Mouse (Mus musculus) forebrain, embryonic 16.5 days (tissue): ENCODE results near the gene Gm10842. TPM values are rescaled to one million over a fixed set of nuclear protein-coding genes. Genes with fewer than 3 reads are reported as not detected.
"Not testable (repeated sequence)": the region's sequence is repeated elsewhere in the genome, so short reads cannot be mapped to it uniquely, and the experiment has no call there.

Source experiments
- ATAC-seq: fragments of 200-750 bp; cut with Nextera tagmentation; 2 replicates; pipeline ENCODE4 v1.8.0; 2017; ENCODE audit warnings: mild to moderate bottlenecking, moderate library complexity
- H3K27ac ChIP-seq: fragments of 300-500 bp; sonication (generic); 2 replicates; pipeline ENCODE4 v1.5.1; 2014; ENCODE audit warnings: low read length, control low read depth
- H3K27me3 ChIP-seq: fragments of 300-500 bp; sonication (generic); replicated peaks from 2 replicates; pipeline ENCODE4 v1.6.1; 2014; ENCODE audit warnings: low read length; ENCODE audit not compliant: control insufficient read depth, insufficient read depth
- H3K36me3 ChIP-seq: fragments of 300-500 bp; sonication (generic); 2 replicates; pipeline ENCODE4 v1.6.1; 2014; ENCODE audit not compliant: control insufficient read depth, insufficient read depth
- H3K4me1 ChIP-seq: fragments of 300-500 bp; sonication (generic); replicated peaks from 2 replicates; pipeline ENCODE4 v1.6.1; 2014; ENCODE audit warnings: low read length; ENCODE audit not compliant: control insufficient read depth, insufficient read depth
- H3K4me2 ChIP-seq: fragments of 300-500 bp; sonication (generic); 2 replicates; pipeline ENCODE4 v1.6.1; 2014; ENCODE audit warnings: mild to moderate bottlenecking, low read length, control low read depth
- H3K4me3 ChIP-seq: fragments of 300-500 bp; sonication (generic); replicated peaks from 2 replicates; pipeline ENCODE4 v1.5.1; 2014; ENCODE audit warnings: mild to moderate bottlenecking, low read length, control low read depth
- H3K9ac ChIP-seq: fragments of 300-500 bp; sonication (generic); replicated peaks from 2 replicates; pipeline ENCODE4 v1.6.1; 2014; ENCODE audit warnings: low read depth, low read length, control low read depth
- H3K9me3 ChIP-seq: fragments of 300-500 bp; sonication (generic); 2 replicates; pipeline ENCODE4 v1.6.1; 2016; ENCODE audit warnings: low read length; ENCODE audit not compliant: control insufficient read depth
- WGBS: fragments of 180-500 bp; shearing (Covaris S2); extraction: QIAGEN DNeasy Blood & Tissue Kit; methylation state at CpG from one replicate; pipeline ENCODE4 v1.1.7; 2014; 5-methylcytosine and 5-hydroxymethylcytosine counted together
- polyA plus RNA-seq: library from polyadenylated mRNA; unstranded; fragments of >200 nt; fragmentation: Nextera tagmentation; extraction: Ambion mirVana; gene quantifications from 2 replicates; pipeline ENCODE4 v1.2.1, GENCODE M21; 2015

Gene Gm10842
- polyA plus RNA-seq: not detected in 2 replicates

GRCm38 (mm10) chr11:105146593-105146992 lies at the start of gene Gm10842:
TSS of gene Gm10842 (plus strand) at chr11:105146893.
- Histone ChIP-seq H3K27ac (no peak within 1 kb of the TSS), H3K4me3 (no peak within 1 kb of the TSS), H3K9me3 (no peaks in the 10 kb centered on the region), H3K27me3 (no peaks in the 10 kb centered on the region), H3K4me2 (no peak within 1 kb of the TSS), H3K4me1 (0 out of 2 replicates have a peak, but pooled peaks cover 3% of the 10 kb centered on the region), H3K36me3 (no peaks in the 10 kb centered on the region), H3K9ac (no peak within 1 kb of the TSS)
- 81% methylated on average over 3 of the region's 3 CpGs for WGBS
- no peak for ATAC-seq

- not testable (repeated sequence) for ATAC-seq, H3K27ac ChIP-seq, H3K9me3 ChIP-seq, H3K4me2 ChIP-seq, H3K9ac ChIP-seq, H3K4me3 ChIP-seq, H3K4me1 ChIP-seq, H3K36me3 ChIP-seq, H3K27me3 ChIP-seq
- 77% methylated on average over 18 of the region's 22 CpGs for WGBS
Measured at GRCm38 (mm10) chr11:105112448-105112847, 34.2 kb upstream of the Gm10842 start.

- ATAC-seq: no peak
Measured at GRCm38 (mm10) chr11:105117814-105118213, 28.9 kb upstream of the Gm10842 start.

GRCm38 (mm10) chr11:105120551-105121061 lies 26.1 kb upstream of the Gm10842 start:
- H3K9me3 ChIP-seq: 0 out of 2 replicates have a peak, but pooled peaks cover 3% of the 10 kb centered on the region
- no peaks in the 10 kb centered on the region for H3K36me3 ChIP-seq
- no peak overlapping the region for H3K4me3 ChIP-seq
- H3K4me2 ChIP-seq: no peak overlapping the region
- no peaks in the 10 kb centered on the region for H3K27me3 ChIP-seq
- H3K4me1 ChIP-seq: no peaks in the 10 kb centered on the region
- no peak for ATAC-seq
- no peak overlapping the region for H3K27ac ChIP-seq
- 19% methylated on average over 4 of the region's 4 CpGs for WGBS
- H3K9ac ChIP-seq: no peak overlapping the region

More at GRCm38 (mm10) chr11:105117814-105118213, 28.9 kb upstream of the Gm10842 start:
- Histone ChIP-seq H3K27me3 (no peaks in the 10 kb centered on the region), H3K4me3 (no peak overlapping the region), H3K9ac (no peak overlapping the region), H3K4me2 (no peak overlapping the region), H3K27ac (no peak overlapping the region), H3K36me3 (no peaks in the 10 kb centered on the region), H3K9me3 (no peaks in the 10 kb centered on the region), H3K4me1 (no peaks in the 10 kb centered on the region)
- 91% methylated on average over 7 of the region's 7 CpGs for WGBS

GRCm38 (mm10) chr11:105121792-105122191 lies 24.9 kb upstream of the Gm10842 start:
- not testable (repeated sequence) for H3K36me3 ChIP-seq, H3K4me3 ChIP-seq, H3K9me3 ChIP-seq, H3K4me1 ChIP-seq, H3K27me3 ChIP-seq, ATAC-seq, H3K9ac ChIP-seq, H3K27ac ChIP-seq, H3K4me2 ChIP-seq
- WGBS: 82% methylated on average over 5 of the region's 5 CpGs

GRCm38 (mm10) chr11:105123986-105124385 lies 22.7 kb upstream of the Gm10842 start:
- Histone ChIP-seq H3K27ac (no peak overlapping the region), H3K27me3 (no peaks in the 10 kb centered on the region), H3K4me2 (no peak overlapping the region), H3K9ac (no peak overlapping the region), H3K36me3 (no peaks in the 10 kb centered on the region), H3K4me1 (peaks cover 10% of the 10 kb centered on the region), H3K9me3 (0 out of 2 replicates have a peak, but pooled peaks cover 3% of the 10 kb centered on the region), H3K4me3 (no peak overlapping the region)
- 5% methylated on average over 9 of the region's 9 CpGs for WGBS
- no peak for ATAC-seq

GRCm38 (mm10) chr11:105125735-105126519 lies 20.8 kb upstream of the Gm10842 start, which contains the start of gene Mettl2:
TSS of gene Mettl2 (plus strand) at chr11:105126425.
- H3K4me2 ChIP-seq: peak within 1 kb of the TSS; percentile 82
- peaks cover 10% of the 10 kb centered on the region for H3K4me1 ChIP-seq
- H3K4me3 ChIP-seq: peak within 1 kb of the TSS; percentile 97
- peak; percentile 93 for ATAC-seq
- no peaks in the 10 kb centered on the region for H3K27me3 ChIP-seq
- WGBS: 1% methylated on average over 24 of the region's 38 CpGs
- peak within 1 kb of the TSS; percentile 89 for H3K27ac ChIP-seq
- H3K36me3 ChIP-seq: no peaks in the 10 kb centered on the region
- H3K9me3 ChIP-seq: 0 out of 2 replicates have a peak, but pooled peaks cover 3% of the 10 kb centered on the region
- peak within 1 kb of the TSS; percentile 71 for H3K9ac ChIP-seq

- peaks cover 10% of the 10 kb centered on the region for H3K4me1 ChIP-seq
- no peaks in the 10 kb centered on the region for H3K27me3 ChIP-seq
- H3K4me2 ChIP-seq: peak overlapping the region; percentile 82
- under 1% methylated on average over 49 of the region's 49 CpGs for WGBS
- peak overlapping the region; percentile 97 for H3K4me3 ChIP-seq
- H3K27ac ChIP-seq: no peak overlapping the region
- 0 out of 2 replicates have a peak, but pooled peaks cover 3% of the 10 kb centered on the region for H3K9me3 ChIP-seq
- H3K36me3 ChIP-seq: 0 out of 2 replicates have a peak, but pooled peaks cover under 1% of the 10 kb centered on the region
- peak; percentile 9; the same call in 1 of the 2 replicates for ATAC-seq
- H3K9ac ChIP-seq: peak overlapping the region; percentile 71
Measured at GRCm38 (mm10) chr11:105126520-105127029, 20.1 kb upstream of the Gm10842 start.

- no peak overlapping the region for H3K4me2 ChIP-seq
- H3K36me3 ChIP-seq: peaks cover 51% of the 10 kb centered on the region
- H3K9me3 ChIP-seq: no peaks in the 10 kb centered on the region
- ATAC-seq: no peak
- H3K4me1 ChIP-seq: no peaks in the 10 kb centered on the region
- H3K27ac ChIP-seq: no peak overlapping the region
- WGBS: 95% methylated on average over 7 of the region's 7 CpGs
- no peaks in the 10 kb centered on the region for H3K27me3 ChIP-seq
- H3K9ac ChIP-seq: no peak overlapping the region
- H3K4me3 ChIP-seq: no peak overlapping the region
Measured at GRCm38 (mm10) chr11:105135692-105136091, 11.0 kb upstream of the Gm10842 start.
